In genomic region chr5:36988781-36989624, GRCm38 (mm10) we compare ENCODE assay signal across 8 mouse cellular contexts. TPM values are rescaled to one million over a fixed set of nuclear protein-coding genes. Genes with fewer than 3 reads are reported as not detected.
DNase-seq lines count a peak whose midpoint lies in the region; ATAC-seq lines count a peak whose summit lies in the region.

Gene Wfs1 (minus strand): TSS chr5:36989205.

- intact Hi-C loops in heart, postnatal 10 days (cut with DNase I) = no loop called here

- peaks cover 4% of the 10 kb centered on the region for H3K4me1 ChIP-seq in forebrain, embryonic 14.5 days (ENCODE audit: control insufficient read depth, insufficient read depth, low read length)
- no peaks in the 10 kb centered on the region for H3K4me1 ChIP-seq in liver, embryonic 15.5 days (replicated peaks)
- peaks cover 6% of the 10 kb centered on the region for H3K4me1 ChIP-seq in neural tube, embryonic 11.5 days (ENCODE audit: control insufficient read depth, insufficient read depth, low read length)
- peaks cover 9% of the 10 kb centered on the region for H3K4me1 ChIP-seq in stomach, embryonic 16.5 days (ENCODE audit: control insufficient read depth, insufficient read depth, low read length)

- peak within 1 kb of the TSS; percentile 69 for H3K9ac ChIP-seq in forebrain, embryonic 14.5 days (ENCODE audit: low read length)
- peak within 1 kb of the TSS; percentile 30 for H3K9ac ChIP-seq in liver, embryonic 15.5 days
- H3K9ac ChIP-seq in neural tube, embryonic 11.5 days (ENCODE audit: low read length) = peak within 1 kb of the TSS; percentile 77
- peak within 1 kb of the TSS; percentile 89 for H3K9ac ChIP-seq in stomach, embryonic 16.5 days (ENCODE audit: low read length)

- peak within 1 kb of the TSS; percentile 95 for H3K4me2 ChIP-seq in forebrain, embryonic 14.5 days (ENCODE audit: low read length)
- peak within 1 kb of the TSS; percentile 69 for H3K4me2 ChIP-seq in liver, embryonic 15.5 days
- H3K4me2 ChIP-seq in neural tube, embryonic 11.5 days (ENCODE audit: low read depth) = peak within 1 kb of the TSS; percentile 97
- H3K4me2 ChIP-seq in stomach, embryonic 16.5 days (ENCODE audit: low read depth, low read length) = peak within 1 kb of the TSS; percentile 97

- no peak within 1 kb of the TSS for H3K27ac ChIP-seq in forebrain, embryonic 14.5 days (ENCODE audit: low read depth, low read length)
- no peak within 1 kb of the TSS for H3K27ac ChIP-seq in liver, embryonic 15.5 days (replicated peaks)
- no peak within 1 kb of the TSS; the same call in 1 of the 2 replicates for H3K27ac ChIP-seq in neural tube, embryonic 11.5 days (ENCODE audit: low read depth, low read length)
- peak within 1 kb of the TSS; percentile 81 for H3K27ac ChIP-seq in stomach, embryonic 16.5 days (ENCODE audit: low read length)

- peak; percentile 82 to 85 for DNase-seq in CD8-positive naive resting alpha-beta T cell, adult 2 months (ENCODE audit: low read depth in 2 of 2, low spot score in 2 of 2)
- peak; percentile 62 for DNase-seq in c-Kit-positive CD71-positive TER-119-positive erythroid progenitor cells, embryonic 14.5 days (ENCODE audit: low spot score)
- DNase-seq in forebrain, embryonic 14.5 days (ENCODE audit: low spot score) = peak; percentile 98
- peak; percentile 98 to 99 for DNase-seq in heart, postnatal 10 days
- peak; percentile 97 to 99 for DNase-seq in kidney, postnatal 4 days
- peak; percentile 95 for DNase-seq in neural tube, embryonic 11.5 days (ENCODE audit: low spot score)

- H3K27me3 ChIP-seq in forebrain, embryonic 14.5 days (replicated peaks; ENCODE audit: control insufficient read depth, insufficient read depth, low read length) = no peaks in the 10 kb centered on the region
- H3K27me3 ChIP-seq in liver, embryonic 15.5 days = peaks cover 18% of the 10 kb centered on the region; the same call in 1 of the 2 replicates
- no peaks in the 10 kb centered on the region for H3K27me3 ChIP-seq in neural tube, embryonic 11.5 days (ENCODE audit: control insufficient read depth, insufficient read depth, low read length)
- no peaks in the 10 kb centered on the region for H3K27me3 ChIP-seq in stomach, embryonic 16.5 days (ENCODE audit: control insufficient read depth, insufficient read depth, low read length)

- ATAC-seq in forebrain, embryonic 14.5 days = peak; percentile 98
- ATAC-seq in liver, embryonic 15.5 days (ENCODE audit: insufficient read depth) = peak; percentile 96
- ATAC-seq in neural tube, embryonic 11.5 days (ENCODE audit: insufficient read depth, low FRiP score, low TSS enrichment) = peak; percentile 99
- peak; percentile 98 for ATAC-seq in stomach, embryonic 16.5 days (ENCODE audit: insufficient read depth, low FRiP score)

- no peaks in the 10 kb centered on the region for H3K9me3 ChIP-seq in forebrain, embryonic 14.5 days (replicated peaks; ENCODE audit: control insufficient read depth, low read length)
- no peaks in the 10 kb centered on the region for H3K9me3 ChIP-seq in liver, embryonic 15.5 days (replicated peaks)
- H3K9me3 ChIP-seq in neural tube, embryonic 11.5 days (ENCODE audit: control insufficient read depth, low read length) = no peaks in the 10 kb centered on the region
- H3K9me3 ChIP-seq in stomach, embryonic 16.5 days (replicated peaks; ENCODE audit: control insufficient read depth, low read length) = no peaks in the 10 kb centered on the region

- no peaks in the 10 kb centered on the region for H3K36me3 ChIP-seq in forebrain, embryonic 14.5 days (ENCODE audit: control insufficient read depth, insufficient read depth, low read length)
- no peaks in the 10 kb centered on the region for H3K36me3 ChIP-seq in liver, embryonic 15.5 days (replicated peaks)
- no peaks in the 10 kb centered on the region for H3K36me3 ChIP-seq in neural tube, embryonic 11.5 days (ENCODE audit: control insufficient read depth, insufficient read depth, low read length)
- H3K36me3 ChIP-seq in stomach, embryonic 16.5 days (ENCODE audit: control insufficient read depth, insufficient read depth, low read length) = no peaks in the 10 kb centered on the region

- peak within 1 kb of the TSS; percentile 63 for H3K4me3 ChIP-seq in forebrain, embryonic 14.5 days (ENCODE audit: low read depth, low read length)
- peak within 1 kb of the TSS; percentile 60 for H3K4me3 ChIP-seq in liver, embryonic 15.5 days (replicated peaks)
- H3K4me3 ChIP-seq in neural tube, embryonic 11.5 days (ENCODE audit: low read depth, low read length) = peak within 1 kb of the TSS; percentile 72
- H3K4me3 ChIP-seq in stomach, embryonic 16.5 days (replicated peaks; ENCODE audit: low read length) = peak within 1 kb of the TSS; percentile 88

- under 1% methylated on average over 59 of the region's 60 CpGs for WGBS in forebrain, embryonic 14.5 days
- WGBS in liver, embryonic 15.5 days (ENCODE audit: insufficient replicate concordance) = under 1% methylated on average over 60 of the region's 60 CpGs
- under 1% methylated on average over 60 of the region's 60 CpGs for WGBS in neural tube, embryonic 11.5 days
- WGBS in stomach, embryonic 16.5 days = under 1% methylated on average over 60 of the region's 60 CpGs

RNA-seq across cellular contexts. Expression of gene Wfs1, which starts in this region (rescaled TPM):
- polyA plus RNA-seq in forebrain, embryonic 14.5 days (2014; fragmentation: Nextera tagmentation; extraction: Ambion mirVana) = 3.7 and 6.3 TPM in 2 replicates
- total RNA-seq in heart, postnatal 10 days (2021) = 10 to 100 TPM; 30.4 to 37.7 TPM
- polyA plus RNA-seq in liver, embryonic 15.5 days (2015; fragmentation: Nextera tagmentation; extraction: Ambion mirVana) = 1.6 TPM in 2 replicates
- polyA plus RNA-seq in neural tube, embryonic 11.5 days (2014; fragmentation: Nextera tagmentation; extraction: Ambion mirVana) = 8.7 and 8.9 TPM in 2 replicates
- 13.1 and 15.4 TPM in 2 replicates for polyA plus RNA-seq in stomach, embryonic 16.5 days (2015; fragmentation: Nextera tagmentation; extraction: Ambion mirVana)

Comparison
In these comparisons a context has a peak if more than half of its experiments do, and no peak if none do; other contexts are left out.
1. H3K9ac ChIP-seq: peak in every context shown above with its lines; median percentile 89 in stomach, embryonic 16.5 days; 77 in neural tube, embryonic 11.5 days; 69 in forebrain, embryonic 14.5 days; 30 in liver, embryonic 15.5 days.